Mouse (Mus musculus): ENCODE results near the gene Nkain4.

- TF ChIP-seq CTCF (IDR thresholded peaks at IDR 0.05) (no peak), EP300 (IDR thresholded peaks at IDR 0.05; ENCODE audit: insufficient read depth, low read depth, low read length) (no peak), POLR2A (IDR thresholded peaks at IDR 0.05; ENCODE audit: insufficient read depth, low read depth, low read length) (no peak)
Measured at GRCm38 (mm10) chr2:180994360-180994759, 39.9 kb upstream of the Nkain4 start.

Measured in heart, adult 2 months (tissue).